Mouse (Mus musculus) hindlimb bud, embryonic 11.5 days (tissue): ENCODE data around the gene Ehbp1.

Experiments
- DNase-seq: peaks from one replicate; pipeline ENCODE4 v3.0.0-alpha.2; 2012; ENCODE audit warnings: low read depth, low spot score; ENCODE audit errors: extremely low spot score

The Ehbp1 gene

DNA sequence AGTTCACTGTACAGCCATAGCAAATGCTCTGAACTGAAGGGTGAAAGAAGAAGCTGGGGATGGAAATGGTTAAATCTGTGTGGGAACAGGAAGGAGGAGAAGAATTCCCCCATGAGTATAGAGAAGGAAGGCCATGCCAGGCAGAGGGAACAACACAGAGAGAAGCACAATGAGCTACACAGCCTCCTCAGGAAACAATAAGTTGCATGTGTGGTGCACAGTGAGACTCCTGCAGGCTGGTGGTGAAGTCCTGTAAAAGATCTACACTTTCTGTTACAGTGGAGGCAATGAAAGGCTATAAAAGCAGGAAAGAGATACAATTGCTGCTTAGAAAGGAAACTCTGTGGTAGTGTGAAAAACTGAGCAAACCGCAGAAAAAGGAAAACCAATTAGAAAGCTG is 357.0 kb downstream of the Ehbp1 start:
- DNase-seq, result no peak

GRCm38 (mm10) chr11:21974005-21974531 is 368.0 kb downstream of the Ehbp1 start:
- DNase-seq, result no peak

DNA sequence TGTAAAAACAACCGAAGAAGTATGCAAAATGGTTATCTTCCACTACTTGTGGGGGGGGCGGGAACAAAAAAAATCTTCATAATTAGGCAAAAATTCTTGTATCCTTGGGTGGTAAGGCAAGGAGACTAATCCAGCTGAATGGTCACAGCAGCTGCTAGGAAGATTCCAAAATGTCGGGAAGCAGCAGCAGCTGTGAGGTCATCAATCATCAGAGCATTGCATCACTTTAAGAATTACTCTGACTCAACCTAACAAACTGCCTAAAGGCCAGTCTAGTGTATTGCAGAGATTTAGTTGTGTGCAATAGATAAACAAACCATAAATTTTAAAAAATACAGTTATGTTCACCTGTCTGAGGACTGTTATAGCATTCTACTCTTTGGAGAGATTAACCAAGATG is 368.5 kb downstream of the Ehbp1 start:
- DNase-seq, result no peak

DNA sequence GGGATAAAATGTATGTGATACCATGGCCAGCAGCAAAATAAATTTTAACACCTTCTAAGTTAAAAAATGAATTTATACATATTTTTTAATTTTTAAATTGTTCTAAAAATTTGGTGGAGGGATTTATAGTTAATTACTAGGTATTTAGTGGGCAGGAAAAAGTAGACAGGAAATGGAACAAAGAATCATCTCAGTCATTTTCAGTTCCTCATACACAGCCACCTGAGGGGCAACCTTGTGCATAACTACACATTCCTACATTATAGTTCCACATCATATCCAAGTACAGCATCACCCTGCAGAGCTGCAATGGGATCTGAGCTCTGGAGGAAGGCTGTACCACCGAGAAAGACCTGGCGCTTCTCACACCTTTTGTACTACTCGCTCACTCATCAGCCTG is 373.2 kb downstream of the Ehbp1 start:
- no peak for DNase-seq
